Comparison of ENCODE assay signal across 17 mouse cellular contexts in genomic region chr10:84551846-84552245, GRCm38 (mm10).
"Had no signal": no experiment of that assay in that cellular context is flagged by ENCODE, and none has a peak within 500 bp of the region (broad histone marks: within the 10 kb centered on the region; RNA-seq: fewer than 3 reads in every experiment).

No protein-coding gene starts in this region.

- H3K4me3 ChIP-seq: limb, embryonic 15.5 days; megakaryocyte, embryonic 14.5 days; midbrain, embryonic 12.5 days had no signal

- H3K27me3 ChIP-seq: limb, embryonic 15.5 days; megakaryocyte, embryonic 14.5 days; midbrain, embryonic 12.5 days had no signal

- H3K4me2 ChIP-seq: limb, embryonic 15.5 days; lung, embryonic 14.5 days; midbrain, embryonic 12.5 days had no signal

- H3K36me3 ChIP-seq: limb, embryonic 15.5 days; midbrain, embryonic 12.5 days had no signal

- H3K9ac ChIP-seq: limb, embryonic 15.5 days; liver, embryonic 14.5 days; lung, embryonic 14.5 days; midbrain, embryonic 12.5 days had no signal

- ATAC-seq: intestine, embryonic 16.5 days; midbrain, embryonic 16.5 days had no signal

- H3K9me3 ChIP-seq: limb, embryonic 15.5 days had no signal

- H3K27ac ChIP-seq: limb, embryonic 15.5 days; liver, embryonic 14.5 days; midbrain, embryonic 12.5 days had no signal

- DNase-seq: kidney, adult 2 months; kidney, postnatal 25 days; layer of hippocampus, adult 9-11 months; layer of hippocampus, postnatal 36 days; lung, embryonic 14.5 days; lung, postnatal 10 days; lung, postnatal 4 days; right cerebral cortex, postnatal 4 days; spleen, adult 18-20 months; thymus, adult 18-20 months; thymus, postnatal 14 days had no signal

- H3K4me1 ChIP-seq: limb, embryonic 15.5 days; midbrain, embryonic 12.5 days had no signal
